Mouse (Mus musculus) spleen, adult 2 months (tissue): ENCODE results near the gene Dyrk1a. TPM values are rescaled to one million over a fixed set of nuclear protein-coding genes. Genes with fewer than 3 reads are reported as not detected.

Experiments
- DNase-seq, 2 experiments: peaks; one replicate each; pipeline versions ENCODE4 v3.0.0 to v3.0.0-alpha.2; 2012 to 2021; ENCODE audit warnings: low spot score in 2 of 2, low read depth in 1 of 2
- H3K27ac ChIP-seq: fragments of 200-500 bp; 2 replicates; pipeline ENCODE4 v1.5.1; 2012; ENCODE audit warnings: low read length, inconsistent platforms; ENCODE audit not compliant: insufficient read depth
- H3K27me3 ChIP-seq: fragments of 200-500 bp; 2 replicates; pipeline ENCODE4 v1.6.1; 2012; ENCODE audit warnings: mild to moderate bottlenecking, moderate library complexity, low read length, inconsistent platforms; ENCODE audit not compliant: control insufficient read depth, insufficient read depth
- H3K36me3 ChIP-seq: fragments of 200-500 bp; 2 replicates; pipeline ENCODE4 v1.6.1; 2012; ENCODE audit warnings: mild to moderate bottlenecking, low read length, inconsistent platforms; ENCODE audit not compliant: control insufficient read depth, insufficient read depth
- H3K4me1 ChIP-seq: fragments of 200-500 bp; 2 replicates; pipeline ENCODE4 v1.6.1; 2011; ENCODE audit warnings: inconsistent platforms; ENCODE audit not compliant: control insufficient read depth, insufficient read depth, insufficient read length
- H3K4me3 ChIP-seq: fragments of 200-500 bp; 2 replicates; pipeline ENCODE4 v1.5.1; 2011; ENCODE audit warnings: mild to moderate bottlenecking, inconsistent platforms; ENCODE audit not compliant: insufficient read depth, insufficient read length; ENCODE audit errors: extremely low read depth
- CTCF ChIP-seq: fragments of 200-500 bp; IDR thresholded peaks from 2 replicates; pipeline ENCODE4 v1.5.1; 2011; ENCODE audit warnings: mild to moderate bottlenecking, inconsistent platforms; ENCODE audit not compliant: insufficient read depth, insufficient read length, insufficient replicate concordance; ENCODE audit errors: extremely low read depth
- POLR2A ChIP-seq: fragments of 200-500 bp; IDR thresholded peaks from 2 replicates; pipeline ENCODE4 v1.6.1; 2011; ENCODE audit warnings: low read depth, low read length, inconsistent platforms
- WGBS: fragments of 180-500 bp; shearing (Covaris S2); methylation state at CpG from one replicate; pipeline ENCODE4 v1.1.7; 2018; 5-methylcytosine and 5-hydroxymethylcytosine counted together
- polyA plus RNA-seq: library from polyadenylated mRNA; depleted of rRNA; stranded (reverse); fragments of >200 nt; gene quantifications from 2 replicates; pipeline ENCODE4 v1.2.3, GENCODE M21; 2012; rRNA removed

Gene Dyrk1a
- polyA plus RNA-seq, 1 experiment: 24.7 TPM

DNA sequence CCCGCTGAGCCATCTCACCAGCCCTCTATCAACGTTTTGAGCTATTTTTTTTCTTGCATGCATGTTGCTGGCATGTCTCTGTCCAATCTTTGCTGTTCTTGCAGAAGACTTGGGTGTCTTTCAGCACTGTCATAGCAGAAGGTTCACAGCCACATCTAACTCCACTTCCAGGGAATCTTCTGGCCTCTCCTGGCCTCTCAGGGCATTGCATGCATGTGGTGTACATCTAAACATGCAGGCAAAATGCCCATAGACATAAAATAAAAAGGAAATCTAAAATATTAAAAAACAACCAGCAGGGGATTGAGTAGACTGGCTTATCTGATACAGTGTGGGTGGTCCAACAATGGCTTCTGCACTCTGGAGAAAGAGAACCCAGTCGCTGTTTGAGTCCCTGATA lies 165.7 kb downstream of the Dyrk1a start:
- Histone ChIP-seq H3K36me3 (no peaks in the 10 kb centered on the region), H3K4me3 (no peak overlapping the region), H3K4me1 (no peaks in the 10 kb centered on the region; the same call in 1 of the 2 replicates), H3K27me3 (no peaks in the 10 kb centered on the region), H3K27ac (no peak overlapping the region)
- no peak for DNase-seq
- TF ChIP-seq POLR2A (no peak), CTCF (no peak)
- 70% methylated on average over 3 of the region's 3 CpGs for WGBS

DNA sequence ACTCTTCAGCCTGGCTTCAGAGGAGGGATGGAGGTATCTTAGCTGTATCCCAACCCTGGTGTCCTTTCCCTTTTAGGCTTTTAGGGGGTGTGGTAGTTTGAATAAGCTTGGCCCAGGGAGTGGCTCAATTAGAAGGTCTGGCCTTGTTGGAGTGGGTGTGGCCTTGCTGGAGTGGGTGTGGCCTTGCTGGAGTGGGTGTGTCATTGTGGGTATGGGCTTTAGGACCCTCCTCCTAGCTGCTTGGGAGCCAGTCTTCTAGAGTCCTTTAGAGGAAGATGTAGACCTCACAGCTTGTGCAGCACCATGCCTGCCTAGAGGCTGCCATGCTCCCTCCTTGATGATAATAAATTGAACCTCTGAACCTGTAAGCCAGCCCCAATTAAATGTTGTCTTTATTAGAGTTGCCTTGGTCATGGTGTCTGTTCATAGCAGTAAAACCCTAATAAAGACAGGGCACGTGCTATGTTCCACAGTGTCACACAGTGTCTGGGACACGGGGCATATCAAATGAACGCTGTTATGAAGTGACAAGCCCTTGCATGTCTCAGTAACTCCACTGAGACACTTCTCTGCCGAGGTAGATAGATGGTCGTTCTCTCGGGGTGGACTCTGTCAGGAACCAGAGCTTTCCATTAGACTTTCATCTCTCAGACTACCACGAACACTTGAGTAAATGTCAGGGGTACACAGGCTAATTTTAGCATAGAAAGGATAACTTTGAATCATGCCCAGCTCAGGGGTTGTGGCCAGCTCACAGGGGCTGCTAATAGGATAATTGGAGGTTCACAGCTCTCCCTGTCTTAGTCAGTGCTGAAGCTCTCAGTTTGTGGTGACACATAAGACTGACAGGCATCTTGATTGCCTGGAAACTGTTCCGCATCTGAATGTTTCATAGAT lies 166.9 kb downstream of the Dyrk1a start:
- Histone ChIP-seq H3K36me3 (no peaks in the 10 kb centered on the region), H3K27ac (no peak overlapping the region), H3K4me1 (no peaks in the 10 kb centered on the region; the same call in 1 of the 2 replicates), H3K27me3 (no peaks in the 10 kb centered on the region), H3K4me3 (no peak overlapping the region)
- no peak for TF ChIP-seq POLR2A
- no peak for TF ChIP-seq CTCF
- WGBS: 85% methylated on average over 8 of the region's 8 CpGs
- DNase-seq: no peak

DNA sequence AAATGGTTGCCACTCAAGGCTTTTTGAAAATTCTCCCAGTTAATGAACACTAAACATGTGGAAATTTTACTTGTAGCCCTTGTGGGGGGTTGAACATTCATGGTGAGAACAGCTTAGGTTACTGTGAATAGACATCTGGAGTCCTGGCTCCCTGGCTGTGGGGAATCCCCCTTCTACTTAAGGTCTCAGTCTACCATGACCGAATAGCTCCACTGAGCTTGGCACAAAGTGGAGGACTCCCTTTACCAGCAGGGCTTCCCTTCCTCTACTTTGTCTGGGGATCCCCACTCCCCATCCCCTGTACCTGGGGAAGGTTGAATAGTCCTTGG lies 167.5 kb downstream of the Dyrk1a start:
- no peak for DNase-seq
- H3K27ac ChIP-seq: no peak overlapping the region
- WGBS: 77% methylated on average over 1 of the region's 1 CpGs
- no peaks in the 10 kb centered on the region for H3K27me3 ChIP-seq
- TF ChIP-seq POLR2A (no peak), CTCF (no peak)
- no peaks in the 10 kb centered on the region for H3K36me3 ChIP-seq
- no peak overlapping the region for H3K4me3 ChIP-seq
- H3K4me1 ChIP-seq: no peaks in the 10 kb centered on the region; the same call in 1 of the 2 replicates

DNA sequence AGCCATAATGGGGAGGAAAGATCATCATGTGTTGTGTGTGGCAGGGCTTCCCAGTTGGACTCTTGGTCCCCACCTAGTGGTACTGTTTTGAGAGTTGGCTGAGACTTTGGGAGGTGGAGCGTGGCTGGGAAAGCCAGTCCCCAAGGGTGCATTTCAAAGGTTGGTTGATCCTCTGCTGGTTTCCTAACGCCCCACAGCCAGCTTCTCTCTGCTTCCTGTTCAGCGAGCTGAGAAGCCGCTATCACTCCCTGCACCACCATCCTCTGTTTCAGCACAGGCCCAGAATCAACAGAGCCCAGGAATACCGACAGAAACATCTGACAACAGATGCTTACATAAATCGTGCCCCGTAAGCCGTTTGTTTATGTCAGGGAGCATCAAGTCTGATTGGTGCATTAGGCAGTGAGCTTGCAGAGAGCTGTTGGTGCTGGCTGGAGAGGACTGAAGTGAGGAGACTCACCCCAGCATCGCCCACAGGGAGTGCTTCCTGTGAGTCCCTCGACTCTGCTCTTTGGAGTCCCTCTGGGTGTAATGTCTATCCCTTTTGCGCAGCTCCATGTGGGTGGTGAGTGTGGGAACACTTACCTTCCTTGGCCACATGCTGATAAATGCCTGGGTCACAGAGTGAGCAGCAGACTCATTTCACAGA lies 174.2 kb downstream of the Dyrk1a start:
- Histone ChIP-seq H3K4me1 (no peaks in the 10 kb centered on the region), H3K36me3 (no peaks in the 10 kb centered on the region), H3K27ac (no peak overlapping the region), H3K27me3 (no peaks in the 10 kb centered on the region), H3K4me3 (no peak overlapping the region)
- no peak for DNase-seq
- no peak for TF ChIP-seq POLR2A
- TF ChIP-seq CTCF: no peak
- 9% methylated on average over 11 of the region's 11 CpGs for WGBS

DNA sequence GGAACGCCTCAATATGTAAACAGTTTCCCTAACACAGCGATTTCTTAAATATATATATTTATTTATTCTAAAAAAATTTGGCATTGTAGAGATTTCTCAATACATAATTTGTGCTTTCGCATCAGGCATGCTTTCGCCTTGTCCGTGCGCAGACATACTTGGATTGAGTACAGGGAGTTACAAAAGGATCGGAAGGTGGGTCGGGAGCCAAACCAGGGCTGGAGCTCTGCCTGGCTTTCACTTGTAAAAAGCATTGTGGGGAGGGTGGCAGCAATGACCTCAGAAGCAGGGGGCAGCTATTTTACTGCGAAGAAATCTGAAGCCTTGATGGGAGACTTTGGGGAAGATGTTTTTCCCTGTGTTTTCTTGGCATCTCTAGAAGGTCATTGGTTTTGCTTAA lies 175.2 kb downstream of the Dyrk1a start:
- no peaks in the 10 kb centered on the region for H3K36me3 ChIP-seq
- WGBS: 88% methylated on average over 9 of the region's 9 CpGs
- H3K4me1 ChIP-seq: no peaks in the 10 kb centered on the region
- no peak overlapping the region for H3K4me3 ChIP-seq
- no peak overlapping the region for H3K27ac ChIP-seq
- TF ChIP-seq CTCF (no peak), POLR2A (no peak)
- no peak for DNase-seq
- no peaks in the 10 kb centered on the region for H3K27me3 ChIP-seq

Other genes starting within 250 kb of the Dyrk1a start
- 0.71 and 0.89 TPM in 2 replicates for gene Ripply3, start 241.6 kb upstream of the Dyrk1a start, polyA plus RNA-seq
- 17.5 and 21.6 TPM in 2 replicates for gene Ttc3, start 199.4 kb upstream of the Dyrk1a start, polyA plus RNA-seq
- gene Pigp, start 198.2 kb upstream of the Dyrk1a start, polyA plus RNA-seq: 8.8 and 9.7 TPM in 2 replicates
- 21.4 and 22.3 TPM in 2 replicates for gene Vps26c, start 43.2 kb upstream of the Dyrk1a start, polyA plus RNA-seq